Mouse (Mus musculus): Measurements from ENCODE around the gene Rab24.

GRCm38 (mm10) chr13:55296760-55297159 is 25.0 kb downstream of the Rab24 start:
- no peak for TF ChIP-seq CTCF (IDR thresholded peaks at IDR 0.05; ENCODE audit: low read depth)
- TF ChIP-seq EP300 (IDR thresholded peaks at IDR 0.05; ENCODE audit: low read depth): no peak

All from liver, postnatal 0 days (tissue).